Mouse (Mus musculus) layer of hippocampus, postnatal 14 days (tissue): Measurements from ENCODE around the gene Samd7. TPM values are rescaled to one million over a fixed set of nuclear protein-coding genes. Genes with fewer than 3 reads are reported as not detected.
"Not testable (repeated sequence)": the region's sequence is repeated elsewhere in the genome, so short reads cannot be mapped to it uniquely, and the experiment has no call there.

Experiments used
- DNase-seq, 2 experiments: peaks; one replicate each; pipeline ENCODE4 v3.0.0; 2021 to 2022; ENCODE audit warnings: low spot score in 2 of 2, mixed read lengths in 1 of 2
- long read RNA-seq, 2 experiments: library from polyadenylated mRNA; stranded (forward); transcript quantifications; one replicate each; pipeline ENCODE4 v2.0.0; 2021
- total RNA-seq, 2 experiments: library from RNA; stranded (reverse); gene quantifications; 2 replicates each; pipeline ENCODE4 v1.2.3; 2021

The Samd7 gene
- total RNA-seq = not detected
- long read RNA-seq, experiment 1 = 0 reads
- long read RNA-seq, experiment 2 = 0 reads

DNA sequence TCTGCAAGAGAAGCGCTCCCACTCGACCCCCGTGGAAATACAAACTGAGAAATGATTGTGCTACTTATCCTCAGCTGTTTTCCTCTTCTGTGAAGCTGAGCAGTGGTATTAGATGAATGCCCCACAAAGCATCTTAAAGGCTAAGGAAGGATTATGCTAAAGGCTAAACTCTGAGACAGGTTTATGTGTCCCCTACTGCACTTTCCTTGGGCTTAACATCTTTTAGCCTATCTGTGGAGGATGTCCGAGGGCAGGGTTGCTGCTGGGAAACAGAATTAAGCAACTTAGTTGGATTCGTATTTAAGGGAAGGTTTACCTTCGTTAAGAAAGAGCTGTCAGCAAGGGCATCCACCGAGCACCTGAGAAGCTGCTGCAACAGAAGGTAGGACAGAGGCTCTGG lies at the start of gene Samd7:
Gene Samd7 (plus strand): TSS at position 288 of the 400 bp plus-strand sequence.
- no peak for DNase-seq

DNA sequence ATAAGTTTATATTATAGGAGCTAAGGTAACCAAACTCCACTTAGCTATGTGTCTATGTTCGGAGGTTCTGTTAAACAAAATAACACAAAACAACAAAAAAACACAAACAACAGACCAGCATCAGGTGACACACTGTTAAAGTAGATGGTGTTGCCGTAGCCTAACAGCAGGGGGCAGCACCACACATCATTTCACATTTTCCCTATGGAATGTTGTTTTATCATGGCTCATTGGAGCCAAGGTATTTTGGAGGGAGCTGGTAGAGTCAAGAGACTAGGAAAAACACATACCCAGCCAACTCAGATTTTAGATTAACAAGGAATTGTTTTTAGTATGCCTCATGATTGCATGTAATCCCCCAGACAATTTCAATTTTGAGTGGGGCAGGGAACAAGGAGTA lies 49.7 kb upstream of the Samd7 start:
- DNase-seq = peak; percentile 51 to 63

DNA sequence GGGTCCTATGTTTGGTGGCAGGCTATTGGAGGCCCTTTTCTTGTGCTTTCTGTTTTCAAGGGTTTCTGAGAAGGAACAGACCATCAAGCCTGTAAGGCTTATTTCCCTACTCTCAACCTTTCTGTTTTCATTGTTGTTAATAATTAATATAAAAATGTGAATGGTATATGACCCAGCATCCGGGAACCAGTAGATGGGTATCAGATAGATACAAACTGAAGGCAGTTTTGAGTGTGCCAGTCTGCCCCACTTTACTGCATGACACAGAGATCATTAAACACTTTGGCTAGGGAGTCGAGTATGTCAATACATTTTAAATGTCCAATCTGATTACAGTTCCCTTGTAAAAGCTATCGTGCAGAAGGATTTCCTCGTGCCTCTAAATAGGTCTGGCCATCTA lies 48.2 kb upstream of the Samd7 start:
- DNase-seq = no peak

DNA sequence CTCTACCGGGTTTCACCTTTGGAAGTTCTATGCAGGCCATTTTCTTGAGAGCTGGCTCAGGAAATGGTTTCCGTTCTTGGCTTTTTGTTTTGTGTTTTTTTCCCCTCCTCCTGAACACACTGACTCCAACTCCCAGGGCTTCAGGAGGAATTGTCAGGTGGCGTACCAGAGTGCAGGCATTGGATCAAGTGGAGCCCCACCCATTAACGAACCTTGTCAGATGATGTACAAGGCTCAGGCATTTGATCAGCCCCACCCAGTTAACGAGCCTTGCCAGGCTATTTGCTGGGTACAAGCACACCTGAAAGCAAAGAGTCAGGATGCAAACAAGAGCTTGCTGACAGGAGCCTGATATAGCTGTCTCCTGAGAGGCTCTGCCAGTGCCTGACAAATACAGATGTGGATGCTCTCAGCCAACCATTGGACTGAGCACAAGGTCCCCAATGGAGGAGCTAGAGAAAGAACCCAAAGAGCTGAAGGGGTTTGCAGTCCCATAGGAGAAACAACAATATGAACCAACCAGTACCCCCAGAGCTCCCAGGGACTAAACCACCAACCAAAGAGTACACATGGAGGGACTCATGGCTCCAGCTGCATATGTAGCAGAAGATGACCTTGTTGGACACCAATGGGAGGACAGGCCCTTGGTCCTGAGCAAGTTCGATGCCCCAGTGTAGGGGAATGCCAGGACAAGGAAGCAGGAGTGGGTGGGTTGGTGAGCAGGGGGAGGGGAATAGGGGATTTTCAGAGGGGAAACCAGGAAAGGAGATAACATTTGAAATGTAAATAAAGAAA lies 46.2 kb upstream of the Samd7 start, which contains the start of gene Lrrc31:
Gene Lrrc31 (minus strand): TSS at position 133 of the 795 bp plus-strand sequence.
- not testable (repeated sequence) for DNase-seq

DNA sequence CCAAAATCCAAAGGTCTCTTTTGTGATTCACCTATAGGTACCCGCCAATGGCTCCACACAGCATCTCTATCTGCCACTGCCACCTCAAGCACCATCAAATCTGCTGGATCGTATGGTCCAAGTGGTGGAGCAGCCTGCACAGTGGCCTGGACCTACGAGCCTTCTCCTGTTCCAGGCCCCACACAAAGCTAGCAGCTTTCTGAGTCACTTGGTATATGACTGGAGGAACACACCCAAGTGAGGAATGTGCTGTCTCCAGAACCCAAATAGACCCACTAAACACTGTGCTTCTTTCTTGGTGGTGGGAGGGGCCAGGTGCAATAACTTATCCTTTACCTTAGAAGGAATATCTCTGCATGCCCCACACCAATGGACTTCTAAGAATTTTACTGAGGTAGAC lies 40.1 kb upstream of the Samd7 start:
- DNase-seq = no peak

DNA sequence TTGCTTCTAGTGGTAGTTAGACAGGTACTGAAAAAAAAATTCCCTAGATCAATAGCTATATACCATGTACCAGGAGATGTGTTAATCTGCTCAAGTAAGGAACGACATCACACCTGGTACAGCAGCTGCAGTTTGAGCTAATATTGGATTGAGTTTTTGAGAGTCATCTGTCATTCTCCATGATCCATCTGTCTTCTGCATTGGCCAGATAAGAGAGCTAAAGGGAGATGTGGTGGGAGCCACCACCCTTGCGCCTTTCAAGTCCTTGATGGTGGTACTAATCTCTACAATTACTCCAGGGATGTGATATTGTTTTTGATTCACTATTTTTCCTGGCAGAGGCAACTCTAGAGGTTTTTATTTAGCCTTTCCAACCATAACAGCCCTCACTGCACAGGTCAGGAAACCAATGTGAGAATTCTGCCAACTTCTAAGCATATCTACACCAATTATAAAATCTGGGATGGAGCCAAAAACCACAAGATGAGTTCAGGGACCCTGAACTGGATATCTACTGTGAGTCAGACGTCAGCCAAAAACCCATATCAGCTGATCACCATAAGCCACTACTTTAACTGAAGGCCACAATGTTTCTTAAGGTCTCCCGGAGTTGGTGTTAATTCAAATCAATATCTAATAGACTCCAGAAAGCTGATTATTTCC lies 39.3 kb upstream of the Samd7 start:
- DNase-seq = peak in 1 of 2 experiments; percentile 16

DNA sequence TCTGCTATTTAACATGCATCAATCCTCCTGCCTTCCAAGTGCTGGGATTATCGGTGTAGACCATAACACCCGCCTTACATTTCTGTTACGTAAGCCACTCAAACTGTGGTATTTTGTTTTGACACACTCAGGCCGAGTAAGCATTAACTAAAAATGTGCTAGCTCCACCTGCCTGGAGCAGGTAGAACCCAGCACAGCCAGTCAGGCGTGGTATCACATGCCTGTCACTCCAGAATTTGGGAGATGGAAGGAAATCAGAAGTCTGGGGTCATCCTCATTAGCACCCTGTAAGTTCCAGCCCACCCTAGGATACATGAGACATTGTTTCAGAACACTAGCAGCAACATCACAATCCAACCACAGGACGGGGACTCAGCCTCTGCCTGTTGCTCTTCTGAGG lies 35.9 kb upstream of the Samd7 start:
- DNase-seq = no peak

DNA sequence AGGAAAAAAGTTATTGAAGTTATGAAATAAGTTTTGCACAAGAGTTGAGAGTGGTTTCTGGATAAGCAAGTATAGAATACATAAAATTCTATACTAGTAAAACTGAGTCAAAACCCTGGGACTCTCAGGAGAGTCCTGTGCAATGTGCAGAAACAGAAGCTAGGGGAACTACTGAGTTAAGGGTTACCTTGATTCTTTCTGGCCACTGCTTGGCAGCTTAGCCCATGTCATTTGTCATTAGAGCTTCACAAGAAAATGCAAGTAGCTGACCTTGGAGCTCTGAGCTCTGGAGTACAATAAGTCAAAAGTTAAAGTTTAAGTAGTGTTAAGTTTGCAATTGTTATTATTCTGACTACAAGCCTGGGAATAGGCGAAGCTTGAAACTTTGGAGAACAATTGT lies 32.8 kb upstream of the Samd7 start:
- no peak for DNase-seq

DNA sequence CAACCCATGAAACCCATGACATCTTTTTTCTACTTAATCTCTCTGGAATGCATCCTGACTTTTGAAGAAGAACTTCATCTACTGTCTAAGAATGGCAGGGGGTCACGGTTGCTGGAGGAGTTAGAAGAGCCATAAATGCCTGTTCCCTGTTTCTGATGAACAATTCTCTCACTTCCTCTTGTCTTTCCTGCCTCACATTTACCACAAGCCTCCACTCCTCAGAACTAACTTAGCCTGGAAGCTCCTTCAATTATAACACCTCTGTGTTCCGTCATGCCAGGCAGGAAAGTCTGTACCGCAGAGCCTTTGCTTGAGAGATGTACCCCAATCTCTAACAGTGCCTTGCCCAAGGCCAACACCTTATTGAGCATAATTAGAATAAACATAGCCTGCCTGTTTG lies 27.4 kb upstream of the Samd7 start:
- DNase-seq = no peak

DNA sequence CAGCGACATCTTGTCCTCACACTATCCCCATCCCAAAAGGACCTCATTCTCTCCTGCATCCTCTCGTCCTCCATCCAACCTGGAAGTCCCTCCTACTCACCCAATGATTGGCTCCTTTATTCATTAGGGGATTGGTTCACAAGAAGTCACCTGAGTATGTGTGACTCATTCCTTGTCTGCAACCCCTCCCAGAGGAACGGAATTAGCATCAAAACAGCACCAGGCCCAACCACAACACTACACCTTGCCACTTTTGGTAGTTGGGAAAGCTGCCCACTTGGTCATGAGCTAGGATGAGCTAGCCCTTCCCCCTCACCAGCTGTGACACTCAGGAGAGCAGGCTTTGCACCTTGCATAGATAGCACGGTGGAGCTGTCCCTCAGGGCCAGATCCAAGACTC lies 24.1 kb upstream of the Samd7 start:
- DNase-seq = no peak

DNA sequence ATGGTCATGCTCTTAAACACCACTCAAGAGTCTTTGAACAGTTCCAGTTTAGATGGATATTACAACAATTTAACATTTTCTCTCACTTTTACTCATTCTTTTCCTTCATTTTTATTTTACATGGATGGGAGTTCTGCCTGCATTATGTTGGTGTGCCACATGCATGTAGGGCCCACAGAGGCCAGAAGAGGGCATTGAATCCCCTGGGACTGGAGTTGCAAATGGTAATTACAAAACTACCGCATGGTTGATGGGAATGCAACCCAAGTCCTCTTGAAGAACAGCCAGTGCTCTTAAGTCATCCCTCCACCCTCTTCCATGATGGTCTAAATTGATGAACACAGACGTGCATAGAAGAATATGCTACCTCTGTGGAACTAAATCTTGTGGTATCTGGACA lies 23.6 kb upstream of the Samd7 start:
- DNase-seq = no peak

DNA sequence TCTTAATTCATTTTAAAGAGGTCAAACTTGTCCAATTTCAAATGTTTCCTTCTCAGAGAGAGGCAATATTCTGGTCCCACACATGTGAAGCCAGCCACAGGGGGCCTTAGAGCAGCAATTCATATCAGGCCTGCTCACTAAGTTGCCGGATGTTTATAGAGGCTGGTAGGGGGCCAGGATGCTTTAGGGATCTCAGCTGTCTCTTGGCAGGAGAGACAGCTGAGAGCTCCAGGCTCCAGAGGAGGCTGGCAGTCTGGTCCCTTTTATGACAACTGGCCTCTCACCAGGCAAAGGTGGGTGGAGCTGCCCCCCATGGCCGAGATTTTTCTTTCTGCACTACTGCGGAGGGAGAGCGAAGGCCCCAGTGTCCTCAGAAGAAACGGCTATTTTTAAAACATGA lies 22.9 kb upstream of the Samd7 start:
- no peak for DNase-seq

DNA sequence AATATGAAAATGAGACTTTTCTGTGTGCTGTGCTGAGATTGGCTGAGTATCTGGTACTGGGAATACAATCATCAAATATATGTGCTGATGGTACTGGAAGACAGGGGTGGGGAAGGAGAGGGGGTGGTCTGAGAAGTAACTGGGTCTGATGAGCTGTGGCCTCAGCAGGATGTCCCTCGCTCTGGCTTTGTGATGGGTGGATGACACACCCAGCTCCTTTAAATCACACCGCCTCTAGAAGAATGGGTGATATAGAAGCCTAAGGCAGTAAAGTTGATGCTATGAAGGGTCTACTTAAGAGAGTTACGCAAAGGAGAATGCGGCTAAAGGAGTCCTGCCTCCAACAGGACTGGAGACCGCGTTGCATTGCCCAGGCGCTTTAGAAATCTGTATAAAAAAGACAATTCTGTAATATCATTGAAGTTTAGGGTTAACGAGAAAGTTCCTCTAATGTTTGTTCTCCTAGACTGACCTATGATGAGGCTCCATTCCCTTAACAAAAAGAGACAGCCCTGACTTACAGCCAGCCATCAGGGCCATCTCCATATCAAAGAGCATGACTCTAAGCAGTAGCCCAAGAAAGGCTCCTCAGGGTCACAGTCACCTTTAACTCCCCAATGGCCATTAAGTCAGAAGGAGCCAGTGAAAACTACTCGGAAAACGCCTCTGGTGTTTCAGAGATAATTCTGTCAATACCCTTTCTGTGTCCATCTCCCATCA lies 21.8 kb upstream of the Samd7 start:
- no peak for DNase-seq

DNA sequence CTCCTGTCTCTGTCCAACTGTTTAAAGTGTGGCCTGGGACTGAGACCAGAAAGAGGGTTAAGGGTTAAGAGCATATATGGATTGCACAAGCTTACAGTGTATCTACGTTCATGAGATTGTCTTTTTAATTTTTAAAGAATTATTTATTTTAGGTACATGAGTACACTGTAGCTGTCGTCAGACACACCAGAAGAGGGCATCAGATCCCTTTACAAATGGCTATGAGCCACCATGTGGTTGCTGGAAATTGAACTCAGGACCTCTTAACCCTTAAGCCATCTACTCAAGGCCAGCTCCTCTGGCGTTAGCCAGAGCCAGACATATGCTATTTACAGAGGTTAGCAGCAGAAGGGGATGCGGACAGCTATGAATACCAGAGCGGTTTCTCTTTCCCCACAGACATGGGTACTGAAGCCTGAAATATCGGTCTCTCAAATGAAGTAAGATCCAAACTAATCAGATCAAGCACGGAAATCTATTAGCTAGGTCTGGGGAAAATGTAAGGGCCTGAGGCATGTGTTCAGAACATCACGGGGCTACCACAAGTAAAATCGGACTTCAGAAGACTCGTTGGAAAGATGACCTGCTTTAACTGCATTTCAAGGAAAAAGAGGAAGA lies 21.1 kb upstream of the Samd7 start:
- no peak for DNase-seq

DNA sequence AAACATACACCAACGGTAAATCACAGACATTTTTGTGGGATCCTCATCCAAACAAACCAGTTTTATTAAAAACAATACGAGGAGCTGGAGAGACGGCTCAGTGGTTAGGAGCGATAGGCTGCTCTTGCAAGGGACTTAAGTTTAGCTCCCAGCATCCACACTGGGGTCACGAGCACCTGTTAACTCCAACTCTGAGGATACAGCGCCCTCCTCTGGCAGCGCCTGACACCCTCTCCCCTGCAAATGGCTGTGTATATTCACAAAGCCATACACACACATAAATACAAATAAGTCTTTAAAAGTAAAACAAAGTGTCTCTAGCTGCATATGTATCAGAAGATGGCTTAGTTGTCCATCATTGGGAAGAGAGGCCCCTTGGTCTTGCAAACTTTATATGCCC lies 20.6 kb upstream of the Samd7 start:
- DNase-seq = no peak

DNA sequence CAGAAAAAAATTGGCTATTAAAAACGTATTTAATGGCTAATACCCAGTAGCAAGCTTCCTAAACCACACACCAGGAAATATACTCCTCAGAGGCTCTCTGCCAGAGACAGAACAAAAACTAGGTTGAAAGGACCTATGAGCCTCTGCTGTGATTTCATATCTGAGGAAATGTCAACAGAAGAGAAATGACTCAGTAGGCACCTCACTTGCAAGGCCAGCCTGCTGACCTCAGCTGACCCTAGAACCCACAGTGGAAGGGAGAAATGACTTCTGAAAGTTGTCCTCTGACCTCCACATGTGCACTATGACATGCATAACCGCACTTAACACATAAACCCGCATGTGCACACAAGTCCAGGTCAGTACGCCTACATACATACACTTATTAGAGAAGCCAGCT lies 18.9 kb upstream of the Samd7 start:
- DNase-seq = no peak

DNA sequence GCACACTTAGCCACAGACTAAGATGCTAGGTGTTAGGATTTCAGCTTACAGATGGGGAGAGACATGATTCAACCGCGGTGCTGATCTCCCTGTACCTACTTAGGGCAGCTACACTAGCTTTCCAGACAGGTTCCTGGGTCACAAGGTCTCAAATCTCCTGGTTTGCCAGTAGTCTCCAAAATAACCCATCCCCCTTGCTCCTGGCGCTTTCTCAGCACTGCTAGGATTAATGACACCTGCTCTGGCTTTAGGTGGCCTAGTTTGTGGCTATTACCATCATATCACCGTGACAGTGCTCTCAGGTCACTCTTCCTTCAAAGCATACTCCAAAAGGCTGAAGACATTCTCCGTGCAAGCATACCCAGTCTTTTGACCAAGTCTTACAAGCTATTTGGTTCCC lies 17.0 kb upstream of the Samd7 start:
- no peak for DNase-seq

DNA sequence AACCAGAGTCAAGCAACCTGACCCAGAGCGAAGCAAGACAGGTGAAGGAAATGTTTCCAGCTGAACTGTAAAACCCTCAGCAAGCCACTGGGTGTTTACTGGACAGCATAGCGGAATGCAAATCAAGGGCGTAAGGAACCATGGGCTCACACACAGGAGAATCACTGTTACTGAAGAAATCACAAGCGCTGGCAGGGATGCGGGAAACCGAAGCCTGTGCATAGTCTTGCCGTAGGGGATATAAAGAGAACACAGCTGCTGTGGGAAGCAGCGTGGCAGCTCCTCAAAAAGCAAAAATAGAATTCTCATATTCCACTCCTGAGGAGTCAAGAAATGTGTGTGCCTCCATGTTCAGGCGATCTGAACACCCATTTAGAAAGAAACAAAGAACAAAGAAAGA lies 9.3 kb upstream of the Samd7 start:
- DNase-seq = peak; percentile 11 to 33

DNA sequence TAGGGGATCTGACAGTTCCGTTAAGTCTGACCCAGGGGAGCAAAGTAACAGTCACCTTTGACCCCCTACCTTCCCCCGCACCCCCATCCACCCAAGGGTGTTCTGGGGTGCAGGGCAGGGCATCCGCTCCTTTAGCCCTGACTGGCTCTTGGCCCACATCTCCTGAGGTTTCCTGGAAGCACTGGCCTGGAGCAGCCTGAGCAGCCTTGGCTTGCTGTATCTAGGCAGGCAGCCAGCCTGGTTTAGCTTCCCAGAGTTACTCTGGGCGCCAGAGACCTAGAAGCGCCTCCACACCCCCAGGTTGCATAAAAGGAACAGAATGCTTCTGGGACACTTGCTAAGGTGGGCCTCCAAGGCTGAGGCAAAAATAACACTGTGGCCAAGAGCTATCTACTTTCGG lies 4.8 kb upstream of the Samd7 start:
- peak in 1 of 2 experiments; percentile 18 for DNase-seq

DNA sequence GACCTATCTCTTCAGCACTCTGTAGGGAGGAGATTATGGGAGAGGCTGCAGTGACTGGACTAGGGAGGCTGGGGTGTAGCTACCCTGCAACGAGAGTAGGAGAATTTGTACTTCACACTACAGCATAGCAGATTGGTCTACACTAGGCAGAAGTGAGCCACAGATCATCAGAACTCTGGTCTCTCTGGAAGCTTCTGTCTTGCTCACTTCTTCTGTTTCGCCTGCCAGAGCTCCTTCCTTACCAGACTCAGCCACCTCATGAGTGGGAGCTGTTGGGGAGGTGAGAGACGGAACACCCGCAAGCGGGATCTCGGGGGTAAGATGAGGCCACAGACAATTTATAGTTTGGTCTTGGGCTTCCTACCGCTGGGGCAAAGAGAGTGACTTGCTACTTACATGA lies 3.2 kb upstream of the Samd7 start:
- DNase-seq = no peak

DNA sequence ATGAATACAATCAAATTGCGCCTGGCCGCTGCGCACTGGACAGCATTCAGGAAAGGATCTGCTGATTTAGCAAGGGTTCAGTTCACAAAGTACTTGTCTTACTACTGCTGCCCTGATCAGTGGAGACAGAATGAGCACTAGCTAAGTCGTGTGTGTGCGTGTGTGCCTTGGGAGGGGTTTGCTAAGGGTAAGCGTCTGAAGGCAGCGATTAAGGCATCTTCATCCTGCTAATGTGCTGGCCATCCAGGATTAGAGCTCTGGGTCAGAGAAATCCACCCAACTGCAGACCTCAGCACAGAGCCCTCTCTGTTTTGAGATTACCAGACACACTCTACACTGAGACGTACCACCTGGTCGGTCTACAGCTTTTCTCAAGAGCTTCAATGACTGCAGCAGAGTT lies 2.2 kb downstream of the Samd7 start:
- no peak for DNase-seq

DNA sequence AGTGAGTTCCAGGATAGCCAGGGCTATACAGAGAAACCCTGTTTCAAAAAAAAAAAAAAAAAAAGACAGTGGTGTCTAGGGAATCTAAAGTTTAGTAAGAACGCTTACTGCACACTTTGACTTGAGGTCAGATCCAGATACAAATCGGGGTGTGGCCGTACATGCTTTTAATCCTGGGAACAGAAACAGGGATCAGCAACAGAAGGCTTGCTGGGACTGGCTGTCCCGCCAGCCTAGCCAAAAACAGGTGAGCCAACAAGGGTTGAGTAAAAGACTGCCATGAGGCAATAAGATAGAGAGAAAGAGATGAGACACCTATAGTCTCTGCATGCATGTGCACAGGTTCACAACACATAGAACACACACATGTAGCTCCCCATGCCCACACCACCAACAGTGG lies 8.6 kb downstream of the Samd7 start:
- DNase-seq = no peak
